Mouse (Mus musculus) embryonic fibroblast, embryonic 13.5 days (primary cell): ENCODE data around the gene Has1.

Source experiments
- CTCF ChIP-seq: IDR thresholded peaks from 2 replicates; pipeline ENCODE4 v1.5.1; 2011; ENCODE audit warnings: mild to moderate bottlenecking, control low read depth, low read length, moderate library complexity, borderline replicate concordance; ENCODE audit not compliant: insufficient read depth
- POLR2A ChIP-seq: IDR thresholded peaks from 2 replicates; pipeline ENCODE4 v1.6.1; 2011; ENCODE audit warnings: low read depth, mild to moderate bottlenecking, control low read depth, low read length, moderate library complexity

GRCm38 (mm10) chr17:17855064-17855838, at the start of gene Has1:
- no peak for TF ChIP-seq POLR2A
- no peak for TF ChIP-seq CTCF
